Mouse (Mus musculus) thymus, postnatal 36 days (tissue): ENCODE measurements around the gene Gucy2c.

Source experiments
- DNase-seq, 2 experiments: peaks; one replicate each; pipeline ENCODE4 v3.0.0; 2022; ENCODE audit warnings: mixed read lengths in 2 of 2

Gene Gucy2c

DNA sequence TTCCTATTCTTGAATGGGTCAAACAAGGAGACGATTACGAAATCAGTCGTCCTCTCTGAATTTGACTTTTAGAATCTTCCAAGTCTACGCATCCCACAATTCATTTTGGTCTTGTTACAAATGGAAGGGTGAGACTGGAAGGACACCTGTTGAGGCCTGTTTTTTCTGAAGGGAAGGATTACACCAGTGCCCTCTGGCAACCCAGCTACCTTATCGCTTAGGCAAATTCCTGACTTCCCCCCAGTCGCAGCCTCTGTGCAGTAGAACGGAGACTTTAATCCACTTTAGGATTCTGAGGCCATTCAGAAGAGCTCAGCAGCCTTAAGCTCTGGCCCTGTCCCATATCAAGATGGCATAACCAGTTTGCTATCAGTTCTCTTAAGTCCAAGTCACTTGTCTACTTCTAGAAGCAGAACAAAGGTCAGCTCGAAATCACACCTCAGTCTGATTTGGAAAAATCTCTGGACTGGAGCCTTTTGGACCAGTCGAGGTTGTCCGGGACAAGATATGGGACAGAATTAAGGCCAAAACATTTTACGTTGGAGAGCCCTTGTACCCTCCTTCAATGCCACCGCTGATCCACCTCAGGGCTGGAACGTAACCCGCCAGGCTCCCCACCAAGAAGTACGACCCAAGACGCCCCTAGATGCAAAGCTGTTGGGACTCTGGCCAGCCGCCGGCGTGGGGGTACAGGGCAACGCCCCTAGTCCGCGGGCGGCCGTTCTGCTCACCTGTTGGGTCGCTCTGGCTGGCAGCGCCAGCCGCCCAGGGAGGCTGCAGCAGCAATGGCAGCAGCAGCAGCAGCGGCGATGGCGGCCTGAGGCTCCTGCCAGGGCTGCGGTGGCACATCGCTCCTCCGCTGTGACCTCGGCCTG, 120.5 kb downstream of the Gucy2c start:
- DNase-seq = no peak

GRCm38 (mm10) chr6:136659226-136659625, 122.3 kb downstream of the Gucy2c start:
- DNase-seq = no peak

DNA sequence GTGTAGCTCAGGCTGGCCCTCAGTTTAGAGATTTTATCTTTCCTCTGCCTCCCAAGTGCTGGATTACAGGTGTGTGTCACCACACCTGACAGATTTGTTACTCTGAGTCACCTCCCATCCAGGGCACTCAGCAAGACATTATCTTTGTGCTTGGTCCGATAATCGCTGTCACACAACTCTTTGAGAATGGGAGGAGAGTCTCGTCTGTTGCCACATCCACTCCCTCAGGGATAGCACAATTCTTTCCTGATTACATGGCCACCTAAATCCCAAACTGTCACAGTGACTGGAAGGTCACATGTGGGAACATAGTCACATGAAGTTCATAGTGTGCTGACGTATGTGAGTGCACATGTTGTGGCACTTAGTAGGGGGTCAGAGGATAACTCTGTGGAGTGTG, 123.3 kb downstream of the Gucy2c start:
- no peak for DNase-seq

DNA sequence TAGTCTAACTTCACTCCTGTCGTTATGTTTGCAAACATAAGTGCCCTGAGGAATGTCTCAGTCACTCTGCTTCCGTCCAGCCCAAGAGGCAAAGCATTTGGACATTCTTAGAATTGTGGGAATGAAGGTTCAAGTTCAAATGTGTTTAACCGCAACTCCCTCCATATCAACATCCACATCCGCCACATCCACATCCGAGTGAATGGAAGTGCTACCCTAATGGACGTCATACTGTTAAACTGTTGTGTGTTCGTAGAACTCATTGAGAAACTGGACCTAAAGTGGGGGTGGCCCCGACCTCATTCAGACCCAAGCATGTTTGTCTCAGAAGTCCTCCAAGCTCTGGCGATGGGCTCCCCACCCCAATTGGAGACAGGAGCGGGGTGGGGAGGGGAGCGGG, 125.8 kb downstream of the Gucy2c start:
- no peak for DNase-seq

- no peak for DNase-seq
These were observed 127.1 kb downstream of the Gucy2c start for GRCm38 (mm10) chr6:136654470-136654869.

- no peak for DNase-seq
These were observed 128.2 kb downstream of the Gucy2c start for GRCm38 (mm10) chr6:136653331-136653730.

GRCm38 (mm10) chr6:136650664-136651063, 130.9 kb downstream of the Gucy2c start:
- no peak for DNase-seq

- DNase-seq = no peak
These were observed 134.1 kb downstream of the Gucy2c start for GRCm38 (mm10) chr6:136647455-136647861.
